Mouse (Mus musculus) frontal cortex, postnatal 10 days (tissue): ENCODE measurements around the gene Ctr9.

Experiments
- DNase-seq, 2 experiments: peaks; one replicate each; pipeline ENCODE4 v3.0.0; 2022; ENCODE audit warnings: low spot score in 2 of 2, mixed read lengths in 1 of 2

The Ctr9 gene

GRCm38 (mm10) chr7:111028281-111029045, at the start of gene Ctr9:
Ctr9 (plus strand) TSS chr7:111028951.
- peak; percentile 90 to 94 for DNase-seq

DNA sequence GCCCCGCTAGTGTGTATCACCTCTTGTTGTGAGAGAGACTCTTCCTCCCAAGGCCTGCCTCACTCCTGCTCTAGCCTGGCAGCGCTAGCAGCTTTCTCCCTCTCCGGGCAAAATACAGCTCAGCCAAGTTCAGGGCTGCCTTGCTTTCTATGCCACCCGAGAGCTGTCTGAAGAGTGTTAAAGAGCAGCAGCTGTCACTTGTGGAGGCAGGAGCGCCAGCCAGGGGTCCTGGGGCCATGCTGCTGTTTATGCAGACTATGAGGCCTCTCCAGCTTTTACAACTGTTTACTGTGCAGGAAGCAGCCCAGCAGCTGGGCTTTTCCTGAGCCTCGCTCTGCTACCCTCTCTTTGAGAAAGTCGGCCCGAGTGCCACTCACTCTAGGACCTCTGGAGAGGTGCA, 47.7 kb upstream of the Ctr9 start:
- no peak for DNase-seq

DNA sequence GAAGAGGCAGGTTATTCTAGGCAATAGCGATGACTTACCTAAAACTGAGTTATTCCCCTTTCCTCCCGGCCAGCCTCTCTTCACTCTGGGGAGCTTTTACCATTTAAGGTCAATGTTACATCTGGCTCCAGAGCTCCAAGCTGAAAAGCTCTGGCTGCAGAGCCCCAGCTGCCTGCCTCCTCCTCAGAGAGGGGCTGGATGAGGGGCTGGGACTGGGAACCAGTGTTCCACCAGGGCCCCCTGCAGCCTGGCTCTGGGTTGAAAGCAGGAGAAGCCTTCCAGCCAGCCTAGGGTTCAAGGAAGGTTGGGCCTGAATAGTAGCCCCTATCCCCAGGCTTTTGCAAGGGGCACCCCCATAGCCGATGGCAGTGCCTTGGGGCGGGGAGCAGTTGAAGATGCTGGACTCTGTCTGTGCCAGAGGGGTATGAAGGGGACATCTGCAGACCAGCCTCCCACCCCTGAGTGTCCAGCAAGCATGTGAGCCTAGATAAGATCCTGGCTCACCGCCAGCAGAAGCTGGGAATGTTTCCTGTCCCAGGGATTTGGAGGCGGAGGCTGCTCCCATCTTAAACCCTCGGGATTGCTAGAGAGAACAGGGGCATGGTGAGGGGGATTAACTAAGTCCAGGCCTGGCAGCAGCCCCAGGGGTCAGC, 46.6 kb upstream of the Ctr9 start, which contains the start of gene Mrvi1:
Gene Mrvi1 (minus strand): TSS at position 409 of the 653 bp plus-strand sequence.
- peak in 1 of 2 experiments; percentile 15 for DNase-seq

DNA sequence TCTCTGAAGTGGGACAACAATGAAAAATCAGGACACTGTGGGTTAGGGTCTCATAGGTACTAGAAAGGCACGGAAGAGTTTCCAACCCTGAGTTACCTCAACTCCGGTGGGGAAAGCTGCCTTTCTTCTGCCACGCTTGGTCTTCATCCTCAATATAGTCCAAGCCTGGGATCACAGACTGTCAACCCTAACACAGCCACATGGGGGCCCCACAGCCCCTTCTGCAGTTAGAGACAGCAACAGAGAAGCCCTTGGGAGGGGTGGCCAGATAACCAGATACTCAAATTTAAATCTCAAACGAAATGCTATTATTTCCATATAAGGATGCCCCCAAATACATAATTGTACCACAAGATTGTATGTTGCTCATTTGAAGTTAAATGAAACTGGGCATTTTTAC, 46.0 kb upstream of the Ctr9 start:
- peak in 1 of 2 experiments; percentile 27 for DNase-seq

GRCm38 (mm10) chr7:110983621-110984020, 45.1 kb upstream of the Ctr9 start:
- DNase-seq: no peak

DNA sequence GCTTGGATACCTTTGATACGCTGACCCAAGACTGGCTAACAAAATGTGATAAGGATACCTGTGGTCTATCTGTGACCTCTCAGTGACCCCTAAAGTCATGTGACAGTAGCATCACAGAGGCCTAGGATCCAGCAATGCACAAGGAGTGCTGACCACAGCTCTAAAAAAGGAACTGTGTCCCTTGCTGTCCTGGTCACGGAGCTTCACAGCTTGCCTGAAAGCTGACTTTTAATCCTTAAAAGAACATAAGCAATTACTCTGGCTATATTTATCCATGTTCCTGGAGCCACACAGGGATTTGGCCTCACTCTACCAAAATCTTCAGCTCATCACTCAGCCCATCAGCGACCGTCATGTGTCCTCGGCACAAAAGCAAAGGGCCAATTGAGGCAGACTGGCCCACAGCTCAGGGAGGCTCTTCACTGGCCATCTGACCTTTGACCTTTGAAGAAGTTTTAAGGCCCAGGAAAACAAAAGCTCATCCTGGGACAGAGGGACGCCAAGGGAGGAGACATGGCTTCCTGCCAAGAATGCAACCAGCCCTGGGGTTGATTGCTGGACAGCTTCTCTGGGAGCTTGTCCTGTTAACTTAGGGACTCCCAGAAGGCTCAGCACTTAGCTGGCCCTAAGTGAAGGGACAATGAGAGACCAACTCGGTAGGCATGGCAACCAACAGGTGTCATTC, 43.0 kb upstream of the Ctr9 start:
- no peak for DNase-seq

DNA sequence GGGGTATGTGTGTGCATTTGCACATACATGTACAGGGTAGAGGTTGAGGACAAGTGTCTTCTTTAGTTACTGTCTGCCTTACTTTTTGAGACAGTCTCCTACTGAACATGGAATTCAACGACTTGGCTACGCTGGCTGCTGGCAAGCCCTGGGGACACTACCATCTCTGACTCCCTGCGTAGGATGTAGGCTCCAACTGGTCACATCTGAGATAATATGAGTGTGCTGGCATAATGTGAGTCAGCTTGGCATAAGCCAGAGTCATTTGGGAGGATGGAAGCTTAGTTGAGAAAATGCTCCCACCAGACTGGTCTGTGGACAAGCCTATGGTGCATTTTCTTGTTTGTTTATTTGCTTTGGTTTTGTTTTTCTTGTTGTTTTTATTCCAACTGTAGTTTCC, 40.7 kb upstream of the Ctr9 start:
- no peak for DNase-seq

GRCm38 (mm10) chr7:110989286-110989879, 39.4 kb upstream of the Ctr9 start:
- no peak for DNase-seq

DNA sequence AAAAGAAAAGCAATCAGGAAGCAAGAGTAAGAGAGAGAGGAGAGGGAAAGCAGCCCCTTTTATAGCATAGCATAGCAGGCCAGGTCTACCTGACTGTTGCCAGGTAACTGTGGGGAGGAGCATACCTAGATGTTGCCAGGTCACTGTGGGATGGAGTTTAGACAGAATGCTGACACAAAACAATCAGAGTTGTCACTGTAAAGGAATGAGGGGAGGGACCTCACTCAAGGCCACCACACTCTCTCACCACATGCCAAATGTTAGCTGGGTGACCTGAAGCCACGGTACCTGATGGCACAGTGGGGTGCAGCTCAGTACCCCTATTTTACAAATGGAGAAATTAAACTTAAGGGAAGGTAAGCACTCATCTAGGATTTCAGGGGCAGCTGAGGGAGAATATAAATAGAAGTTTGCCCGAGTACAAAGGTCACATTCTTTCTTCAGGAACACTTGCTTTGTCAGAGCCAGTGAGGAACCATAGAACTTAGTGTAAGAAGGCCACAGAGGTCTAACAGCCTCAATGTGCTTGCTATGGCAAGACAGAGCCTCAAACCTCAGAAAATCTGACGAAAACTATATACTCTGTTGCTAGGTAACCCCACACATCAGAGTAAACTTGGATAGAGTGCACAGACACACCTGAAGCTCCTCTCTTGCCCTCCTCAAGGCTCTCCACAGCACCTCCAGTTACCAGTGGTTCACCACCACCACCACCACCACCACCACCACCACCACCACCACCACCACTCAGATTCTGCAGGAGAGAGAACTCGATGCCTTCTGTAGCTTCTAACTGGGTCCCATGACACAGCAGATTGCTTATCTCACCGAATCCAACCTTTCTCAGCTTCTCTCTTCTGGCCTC, 38.2 kb upstream of the Ctr9 start:
- DNase-seq: no peak

GRCm38 (mm10) chr7:110991221-110991494, 37.6 kb upstream of the Ctr9 start:
- DNase-seq: no peak

GRCm38 (mm10) chr7:110998887-110999827, 29.6 kb upstream of the Ctr9 start:
- DNase-seq: no peak

GRCm38 (mm10) chr7:111004136-111004840, 24.5 kb upstream of the Ctr9 start:
- no peak for DNase-seq

DNA sequence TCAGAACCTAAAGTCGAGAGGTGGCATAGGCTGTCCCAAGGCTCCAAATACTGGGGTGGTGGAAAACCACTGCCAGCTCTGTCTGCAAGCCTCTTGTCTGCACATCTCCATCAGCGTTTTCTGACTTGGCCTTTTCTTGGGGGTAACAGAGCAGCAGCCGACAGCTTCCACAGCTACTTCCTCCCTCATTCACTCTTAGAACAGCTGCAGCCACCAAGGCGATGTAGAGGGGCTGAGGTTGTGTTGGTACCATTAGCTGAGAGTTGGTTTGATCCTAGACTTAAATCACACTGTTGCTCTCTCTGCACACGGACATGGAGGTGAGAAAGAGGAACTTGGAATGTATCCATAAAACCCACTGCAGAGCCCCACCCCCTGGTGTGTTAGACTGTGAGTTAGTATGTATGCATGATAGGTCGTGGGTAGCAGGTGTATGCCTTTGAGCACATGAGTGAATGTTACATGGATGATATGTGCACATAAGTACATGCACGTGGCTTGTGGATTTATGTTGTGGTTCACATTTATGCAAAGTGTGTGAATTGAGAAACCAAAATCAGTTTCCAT, 14.6 kb upstream of the Ctr9 start:
- DNase-seq: no peak

GRCm38 (mm10) chr7:111014893-111015292, 13.9 kb upstream of the Ctr9 start:
- DNase-seq: peak; percentile 57 to 85

- no peak for DNase-seq
Measured at GRCm38 (mm10) chr7:111015731-111016130, 13.0 kb upstream of the Ctr9 start.

DNA sequence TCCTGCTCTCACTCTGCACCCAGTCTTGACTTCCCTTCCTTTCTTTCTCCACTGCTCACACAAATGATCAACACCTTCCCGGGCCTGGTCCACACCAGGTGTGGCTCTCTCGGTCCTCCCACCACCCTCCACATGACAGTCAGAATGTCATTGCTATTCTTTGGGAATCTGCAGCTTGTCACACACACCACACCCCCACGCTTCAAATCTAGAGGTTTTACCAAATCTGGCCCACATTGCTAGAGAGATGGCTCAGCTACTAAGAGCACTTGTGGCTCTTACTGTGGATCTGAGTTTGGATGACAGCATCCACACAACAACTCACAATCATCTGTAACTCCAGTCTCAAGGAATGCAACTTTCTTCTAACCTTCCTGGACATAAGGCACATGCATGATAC, 11.8 kb upstream of the Ctr9 start:
- no peak for DNase-seq

- DNase-seq: no peak
Measured at GRCm38 (mm10) chr7:111020814-111021213, 7.9 kb upstream of the Ctr9 start.

DNA sequence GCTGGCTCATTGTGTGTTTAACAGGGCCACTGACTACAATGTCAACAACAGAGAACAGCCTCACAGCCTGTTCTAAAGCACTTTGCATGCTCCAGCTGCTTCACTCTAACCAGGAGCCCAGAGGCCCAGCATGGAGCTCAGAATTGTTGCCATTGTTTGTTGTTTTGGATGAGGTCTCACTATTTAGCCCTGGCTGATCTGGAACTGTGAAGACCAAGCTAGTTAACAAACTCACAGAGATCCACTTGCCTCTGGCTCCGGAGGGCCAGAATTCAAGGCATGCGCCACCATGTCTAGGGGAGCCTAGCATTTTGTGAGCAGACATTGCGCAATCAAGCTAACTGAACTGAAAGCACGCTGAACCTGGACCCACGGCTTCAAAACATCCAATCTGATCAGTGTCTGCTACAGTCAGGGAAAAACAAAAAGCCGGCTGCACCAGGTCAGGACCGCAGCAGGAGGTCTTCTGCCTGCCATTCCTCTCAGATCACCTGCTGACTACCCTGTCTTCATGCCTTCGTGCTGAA, 4.6 kb upstream of the Ctr9 start:
- DNase-seq: no peak

- no peak for DNase-seq
Measured at GRCm38 (mm10) chr7:111024912-111025311, 3.8 kb upstream of the Ctr9 start.
